Mouse (Mus musculus): ENCODE results near the gene AC170998.1. TPM values are rescaled to one million over a fixed set of nuclear protein-coding genes. Genes with fewer than 3 reads are reported as not detected.
"Not testable (repeated sequence)": the region's sequence is repeated elsewhere in the genome, so short reads cannot be mapped to it uniquely, and the experiment has no call there.

Gene AC170998.1
- total RNA-seq, 2 experiments from 2014 or later = 0.88 TPM; not detected in 1

GRCm38 (mm10) chr17:28743916-28744315 lies 18.0 kb downstream of the AC170998.1 start:
- intact Hi-C loops (cut with DNase I) = loop anchor here (10.0 kb wide), 1 partner anchor 49 kb away; the partner anchor contains the start of genes Mapk14 and Slc26a8

GRCm38 (mm10) chr17:28745773-28746172 lies 19.9 kb downstream of the AC170998.1 start:
- DNase-seq (ENCODE audit: low spot score) = no peak
- intact Hi-C loops (cut with DNase I) = loop anchor here (10.0 kb wide), 1 partner anchor 51 kb away; the partner anchor contains the start of genes Mapk14 and Slc26a8

More at GRCm38 (mm10) chr17:28743916-28744315, 18.0 kb downstream of the AC170998.1 start:
- no peak for DNase-seq (ENCODE audit: low spot score)

- intact Hi-C loops (cut with DNase I) = loop anchor here (10.0 kb wide), 1 partner anchor 53 kb away; the partner anchor contains the start of genes Mapk14 and Slc26a8
Observed at GRCm38 (mm10) chr17:28748001-28748400, 22.1 kb downstream of the AC170998.1 start.

GRCm38 (mm10) chr17:28750580-28750979 lies 24.7 kb downstream of the AC170998.1 start:
- intact Hi-C loops (cut with DNase I) = no loop called here
- DNase-seq (ENCODE audit: low spot score) = peak; percentile 19

More at GRCm38 (mm10) chr17:28748001-28748400, 22.1 kb downstream of the AC170998.1 start:
- DNase-seq (ENCODE audit: low spot score) = no peak

- DNase-seq (ENCODE audit: low spot score) = no peak
- intact Hi-C loops (cut with DNase I) = no loop called here
Observed at GRCm38 (mm10) chr17:28756447-28756846, 30.6 kb downstream of the AC170998.1 start.

- no peak for DNase-seq (ENCODE audit: low spot score)
- intact Hi-C loops (cut with DNase I) = no loop called here
Observed at GRCm38 (mm10) chr17:28757470-28757869, 31.6 kb downstream of the AC170998.1 start.

GRCm38 (mm10) chr17:28760736-28761312 lies 34.9 kb downstream of the AC170998.1 start:
- no peak for DNase-seq (ENCODE audit: low spot score)
- intact Hi-C loops (cut with DNase I) = loop anchor here (5.0 kb wide), 1 partner anchor 36 kb away; no protein-coding TSS in a partner anchor

GRCm38 (mm10) chr17:28761871-28762270 lies 36.0 kb downstream of the AC170998.1 start:
- intact Hi-C loops (cut with DNase I) = loop anchor here (2.0 to 5.0 kb wide), 3 partner anchors 35 to 163 kb away; partner anchors contain the start of genes Mapk14 and Slc26a8
- peak; percentile 37 for DNase-seq (ENCODE audit: low spot score)

GRCm38 (mm10) chr17:28766203-28766602 lies 40.3 kb downstream of the AC170998.1 start:
- intact Hi-C loops (cut with DNase I) = no loop called here
- DNase-seq (ENCODE audit: low spot score) = no peak

GRCm38 (mm10) chr17:28766781-28767515 lies 41.1 kb downstream of the AC170998.1 start:
- intact Hi-C loops (cut with DNase I) = no loop called here
- no peak for DNase-seq (ENCODE audit: low spot score)

- intact Hi-C loops (cut with DNase I) = no loop called here
- no peak for DNase-seq (ENCODE audit: low spot score)
Observed at GRCm38 (mm10) chr17:28769121-28769874, 43.4 kb downstream of the AC170998.1 start, which contains the start of gene Mapk13. Gene Mapk13, plus strand, starts transcription at chr17:28769297.

- intact Hi-C loops (cut with DNase I) = no loop called here
- no peak for DNase-seq (ENCODE audit: low spot score)
Observed at GRCm38 (mm10) chr17:28769875-28770421, 44.1 kb downstream of the AC170998.1 start.

GRCm38 (mm10) chr17:28771289-28771688 lies 45.4 kb downstream of the AC170998.1 start:
- no peak for DNase-seq (ENCODE audit: low spot score)
- intact Hi-C loops (cut with DNase I) = no loop called here

GRCm38 (mm10) chr17:28774303-28774702 lies 48.4 kb downstream of the AC170998.1 start:
- intact Hi-C loops (cut with DNase I); DNase-seq (ENCODE audit: low spot score): not testable (repeated sequence)

- no peak for DNase-seq (ENCODE audit: low spot score)
- intact Hi-C loops (cut with DNase I) = no loop called here
Observed at GRCm38 (mm10) chr17:28775161-28775560, 49.3 kb downstream of the AC170998.1 start.

Other genes starting within 250 kb of the AC170998.1 start
- gene Fkbp5, start 208.6 kb upstream of the AC170998.1 start, total RNA-seq (2021) = 10 to 100 TPM; 33.0 to 41.0 TPM
- gene Armc12, start 195.3 kb upstream of the AC170998.1 start, total RNA-seq (2021) = not detected
- gene Clpsl2, start 176.7 kb upstream of the AC170998.1 start, total RNA-seq (2021) = not detected
- not detected for gene Clps, start 165.3 kb upstream of the AC170998.1 start, total RNA-seq (2021)
- not detected for gene Lhfpl5, start 150.4 kb upstream of the AC170998.1 start, total RNA-seq (2021)
- gene Srpk1, start 103.4 kb upstream of the AC170998.1 start, total RNA-seq (2021) = 10 to 100 TPM; 32.6 to 35.5 TPM
- gene Slc26a8, start 35.9 kb upstream of the AC170998.1 start, total RNA-seq (2021) = under 1 TPM; 0.16 to 0.78 TPM
- 10 to 100 TPM; 55.0 to 55.8 TPM for gene Mapk14, start 34.8 kb upstream of the AC170998.1 start, total RNA-seq (2021)
- under 1 TPM; 0.17 to 0.18 TPM for gene Mapk13, start 43.2 kb downstream of the AC170998.1 start, total RNA-seq (2021)
- 10 to 100 TPM; 12.4 to 16.2 TPM for gene Brpf3, start 75.0 kb downstream of the AC170998.1 start, total RNA-seq (2021)
- gene Pnpla1, start 132.3 kb downstream of the AC170998.1 start, total RNA-seq (2021) = not detected
- gene 4930539E08Rik, start 189.2 kb downstream of the AC170998.1 start, total RNA-seq (2021) = under 1 TPM; 0.05 to 0.50 TPM
- gene Pxt1, start 217.8 kb downstream of the AC170998.1 start, total RNA-seq (2021) = under 1 TPM in 1 of 2 experiments, not detected in 1; 0.42 TPM
- 10 to 100 TPM; 54.9 to 64.2 TPM for gene Kctd20, start 225.9 kb downstream of the AC170998.1 start, total RNA-seq (2021)

Measured in heart, postnatal 25 days (tissue).